Mouse (Mus musculus): Measurements from ENCODE around the gene Eif4e2. TPM values are rescaled to one million over a fixed set of nuclear protein-coding genes. Genes with fewer than 3 reads are reported as not detected.
A peak's percentile ranks its signal among the peaks of the same experiment; 100 is the strongest.

Eif4e2 gene
- total RNA-seq, 2 experiments from 2014 or later = 50.2 to 51.8 TPM

- DNase-seq = no peak
These were observed 49.5 kb downstream of the Eif4e2 start for GRCm38 (mm10) chr1:87263257-87263656.

GRCm38 (mm10) chr1:87263796-87264133, 50.1 kb downstream of the Eif4e2 start:
- DNase-seq = no peak

GRCm38 (mm10) chr1:87264134-87265006, 50.7 kb downstream of the Eif4e2 start, which contains the start of gene Efhd1:
TSS of gene Efhd1 (plus strand) at chr1:87264363.
- DNase-seq = peak; percentile 36 to 54

- peak in 1 of 2 experiments; percentile 20 for DNase-seq
These were observed 51.5 kb downstream of the Eif4e2 start for GRCm38 (mm10) chr1:87265200-87265599.

- DNase-seq = no peak
These were observed 52.8 kb downstream of the Eif4e2 start for GRCm38 (mm10) chr1:87266296-87267090.

- no peak for DNase-seq
These were observed 56.5 kb downstream of the Eif4e2 start for GRCm38 (mm10) chr1:87270204-87270603.

- peak; percentile 44 to 46 for DNase-seq
These were observed 57.1 kb downstream of the Eif4e2 start for GRCm38 (mm10) chr1:87270641-87271467.

- DNase-seq = no peak
These were observed 57.9 kb downstream of the Eif4e2 start for GRCm38 (mm10) chr1:87271596-87271995.

- DNase-seq = no peak
These were observed 58.7 kb downstream of the Eif4e2 start for GRCm38 (mm10) chr1:87272462-87272861.

- DNase-seq = peak; percentile 43 to 53
These were observed 59.8 kb downstream of the Eif4e2 start for GRCm38 (mm10) chr1:87273514-87273942.

- no peak for DNase-seq
These were observed 60.4 kb downstream of the Eif4e2 start for GRCm38 (mm10) chr1:87274134-87274533.

GRCm38 (mm10) chr1:87275151-87275550, 61.4 kb downstream of the Eif4e2 start:
- DNase-seq = no peak

- DNase-seq = no peak
These were observed 62.3 kb downstream of the Eif4e2 start for GRCm38 (mm10) chr1:87276056-87276455.

- DNase-seq = no peak
These were observed 66.6 kb downstream of the Eif4e2 start for GRCm38 (mm10) chr1:87280281-87280680.

GRCm38 (mm10) chr1:87281599-87282412, 68.1 kb downstream of the Eif4e2 start:
- DNase-seq = no peak

GRCm38 (mm10) chr1:87282413-87282788, 68.7 kb downstream of the Eif4e2 start:
- DNase-seq = no peak

GRCm38 (mm10) chr1:87283410-87283960, 69.8 kb downstream of the Eif4e2 start:
- no peak for DNase-seq

GRCm38 (mm10) chr1:87287105-87287504, 73.4 kb downstream of the Eif4e2 start:
- DNase-seq = no peak

All from heart, adult 18-20 months (tissue).